Mouse (Mus musculus) cerebellum, adult 2 months (tissue): ENCODE results near the gene Ccdc9b.

Experiments used
- CTCF ChIP-seq: fragments of 200-500 bp; IDR thresholded peaks from 2 replicates; pipeline ENCODE4 v1.5.1; 2011; ENCODE audit warnings: low read depth, mild to moderate bottlenecking, control low read depth, low read length, moderate library complexity, borderline replicate concordance; ENCODE audit not compliant: insufficient read depth
- POLR2A ChIP-seq: fragments of 200-500 bp; IDR thresholded peaks from 2 replicates; pipeline ENCODE4 v1.6.1; 2011; ENCODE audit warnings: low read length, control low read depth, borderline replicate concordance; ENCODE audit not compliant: insufficient read depth

DNA sequence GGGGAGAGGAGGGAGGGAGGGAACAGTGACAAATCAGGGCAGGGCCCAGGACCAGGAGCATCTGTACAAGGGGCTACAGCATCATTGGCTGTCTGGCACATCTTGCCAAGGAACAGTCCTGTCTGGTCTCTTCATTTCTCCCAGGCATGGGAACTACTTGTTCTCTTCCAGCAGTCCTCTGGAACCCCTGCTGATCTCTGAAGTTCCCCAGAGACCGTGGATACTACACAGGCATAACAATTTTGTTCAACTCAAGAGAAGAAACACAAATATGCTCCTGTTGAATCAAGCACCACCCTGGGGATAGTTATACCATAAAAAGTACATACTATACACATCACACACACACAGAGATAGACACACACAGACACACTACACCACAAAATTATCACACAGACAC lies 18.7 kb upstream of the Ccdc9b start:
- TF ChIP-seq POLR2A (no peak), CTCF (no peak)
